Mouse (Mus musculus) spleen, adult 2 months (tissue): ENCODE results near the gene Mybpc3.

ENCODE experiments used
- CTCF ChIP-seq: fragments of 200-500 bp; IDR thresholded peaks from 2 replicates; pipeline ENCODE4 v1.5.1; 2011; ENCODE audit warnings: mild to moderate bottlenecking, inconsistent platforms; ENCODE audit not compliant: insufficient read depth, insufficient read length, insufficient replicate concordance; ENCODE audit errors: extremely low read depth
- POLR2A ChIP-seq: fragments of 200-500 bp; IDR thresholded peaks from 2 replicates; pipeline ENCODE4 v1.6.1; 2011; ENCODE audit warnings: low read depth, low read length, inconsistent platforms

GRCm38 (mm10) chr2:91162952-91163351, 45.0 kb downstream of the Mybpc3 start:
- TF ChIP-seq POLR2A, result no peak
- TF ChIP-seq CTCF, result no peak
